Mouse (Mus musculus) erythroblast, adult 5-6 weeks (primary cell): ENCODE measurements around the gene Sf3a2. TPM values are rescaled to one million over a fixed set of nuclear protein-coding genes. Genes with fewer than 3 reads are reported as not detected.
A peak's percentile ranks its signal among the peaks of the same experiment; 100 is the strongest.

Source experiments
- ATAC-seq: replicated peaks from 2 replicates; pipeline ENCODE4 v1.8.0; 2016; ENCODE audit warnings: moderate number of reproducible peaks, mild to moderate bottlenecking, moderate TSS enrichment, inconsistent platforms; ENCODE audit not compliant: poor library complexity, low FRiP score, severe bottlenecking
- total RNA-seq, 2 experiments: library from RNA; stranded (forward) in 1 of 2; stranded (reverse) in 1 of 2; fragments of 150-400 nt in 1 of 2; fragments of 200-764, 138-1000 nt in 1 of 2; gene quantifications; 2 replicates each; pipeline versions ENCODE4 v1.2.3 to v1.2.4; 2015 to 2017; ENCODE audit warnings: low replicate concordance in 2 of 2

The Sf3a2 gene
- total RNA-seq, 2 experiments from 2014 or later: 7.2 to 19.6 TPM

GRCm38 (mm10) chr10:80839848-80840247 lies 41.9 kb downstream of the Sf3a2 start:
- ATAC-seq: no peak

- no peak for ATAC-seq
Observed at GRCm38 (mm10) chr10:80841685-80842084, 43.7 kb downstream of the Sf3a2 start.

DNA sequence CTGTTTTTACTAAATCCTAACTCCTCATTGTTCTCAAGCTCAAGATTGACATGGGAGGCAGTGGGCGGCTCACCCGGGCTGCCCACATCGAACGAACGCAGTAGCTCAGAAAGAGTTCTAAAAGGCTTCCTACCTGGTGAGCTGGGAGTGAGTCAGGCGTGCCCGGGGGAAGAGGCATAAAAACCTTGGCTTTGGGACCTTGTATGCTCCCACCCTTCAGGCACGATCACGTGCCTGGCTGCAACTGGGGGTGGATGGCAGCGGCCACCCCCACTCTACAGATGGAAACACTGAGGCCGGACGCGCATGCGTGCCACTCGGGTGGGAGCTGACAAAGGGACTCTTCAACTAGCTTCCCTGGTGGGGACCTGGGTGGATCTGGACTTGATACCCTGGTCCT lies 44.3 kb downstream of the Sf3a2 start:
- ATAC-seq: no peak

GRCm38 (mm10) chr10:80843087-80843930 lies 45.3 kb downstream of the Sf3a2 start:
- no peak for ATAC-seq

GRCm38 (mm10) chr10:80843931-80844547 lies 46.0 kb downstream of the Sf3a2 start, which contains the start of gene Lingo3:
Lingo3 (minus strand) TSS chr10:80844039.
- no peak for ATAC-seq

DNA sequence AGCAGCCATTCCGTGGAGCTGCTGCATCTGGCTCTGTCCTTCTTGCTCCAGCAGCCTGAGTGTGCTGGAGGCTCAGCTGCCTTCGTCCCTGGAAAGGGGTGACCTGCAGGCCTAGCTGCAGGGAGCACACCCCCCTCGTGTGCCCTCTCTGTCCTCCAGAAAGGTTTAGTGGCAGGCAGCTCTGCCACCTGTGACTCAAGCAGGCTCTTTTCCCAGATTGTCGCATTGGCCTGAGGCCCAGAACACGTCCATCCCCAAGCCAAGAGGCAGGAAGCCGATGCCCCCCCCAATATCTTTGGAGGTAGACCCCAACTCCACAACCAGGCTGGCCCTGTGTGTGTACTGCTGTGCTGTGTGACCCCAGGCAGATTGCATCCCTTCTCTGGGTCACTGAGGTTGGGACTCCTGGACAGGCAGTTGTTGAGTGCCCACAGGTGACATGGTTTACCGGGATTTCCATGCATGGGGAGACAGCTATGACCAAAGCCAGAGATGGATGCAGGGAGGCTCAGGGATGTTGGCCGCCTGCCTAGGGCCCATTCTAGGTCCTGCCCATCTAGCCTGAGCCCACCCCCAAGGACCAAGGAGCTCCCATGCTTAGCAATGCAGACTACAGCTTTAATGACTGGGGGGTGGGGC lies 47.2 kb downstream of the Sf3a2 start:
- ATAC-seq: no peak

DNA sequence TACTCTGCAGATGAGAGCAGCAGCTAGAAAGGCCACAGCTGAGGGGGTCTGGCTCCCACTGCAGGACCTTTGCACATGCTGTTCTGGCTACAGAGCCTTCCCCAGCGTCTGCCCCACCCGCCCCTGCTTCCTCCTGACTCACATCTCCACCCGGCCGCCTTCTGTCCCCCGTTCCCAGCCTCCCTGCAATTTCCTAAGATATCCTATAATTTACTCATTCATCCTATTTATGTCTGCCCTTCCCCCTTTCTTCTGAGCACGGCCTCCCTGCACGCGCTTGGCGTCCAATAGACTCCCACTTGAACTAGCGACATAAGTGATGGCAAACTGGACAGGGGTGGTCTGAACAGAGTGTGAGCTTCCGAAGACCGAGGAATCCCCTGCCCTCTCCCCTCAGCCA lies 47.7 kb downstream of the Sf3a2 start:
- ATAC-seq: no peak

DNA sequence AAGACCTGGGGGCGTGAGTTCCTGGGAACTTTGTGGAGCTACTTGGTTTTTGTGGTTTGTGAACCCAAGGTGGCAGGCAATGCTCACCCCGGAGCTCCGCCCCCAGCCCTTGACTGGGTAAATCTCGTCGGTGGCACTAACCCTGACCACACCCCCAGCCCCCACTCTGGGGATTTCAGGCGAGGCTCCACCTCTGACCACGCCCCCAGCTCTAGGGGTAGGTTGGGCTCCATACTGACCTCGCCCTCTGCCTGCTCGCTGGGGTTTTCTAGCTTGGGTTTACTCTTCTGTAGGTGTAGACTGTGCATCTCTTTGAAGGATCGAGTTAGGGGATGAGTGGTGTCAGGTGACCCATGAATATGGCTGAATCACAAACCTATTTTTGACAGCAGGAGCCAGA lies 50.6 kb downstream of the Sf3a2 start:
- ATAC-seq: peak; percentile 63

Other genes starting within 250 kb of the Sf3a2 start
- 18.0 and 20.2 TPM in 2 replicates for gene Rexo1, start 236.6 kb upstream of the Sf3a2 start, total RNA-seq (2015; ENCODE audit: low replicate concordance)
- gene Rexo1, start 236.6 kb upstream of the Sf3a2 start, total RNA-seq (2017; ENCODE audit: low replicate concordance): 10.7 and 12.0 TPM in 2 replicates
- gene Klf16, start 220.9 kb upstream of the Sf3a2 start, total RNA-seq (2015; ENCODE audit: low replicate concordance): 0.96 and 1.0 TPM in 2 replicates
- gene Klf16, start 220.9 kb upstream of the Sf3a2 start, total RNA-seq (2017; ENCODE audit: low replicate concordance): 2.3 and 4.2 TPM in 2 replicates
- gene Abhd17a, start 207.9 kb upstream of the Sf3a2 start, total RNA-seq (2015; ENCODE audit: low replicate concordance): 23.6 and 66.1 TPM in 2 replicates
- 2.0 and 7.7 TPM in 2 replicates for gene Abhd17a, start 207.9 kb upstream of the Sf3a2 start, total RNA-seq (2017; ENCODE audit: low replicate concordance)
- 7.3 and 14.0 TPM in 2 replicates for gene Scamp4, start 195.3 kb upstream of the Sf3a2 start, total RNA-seq (2015; ENCODE audit: low replicate concordance)
- gene Scamp4, start 195.3 kb upstream of the Sf3a2 start, total RNA-seq (2017; ENCODE audit: low replicate concordance): 2.6 and 3.1 TPM in 2 replicates
- gene Adat3, start 195.3 kb upstream of the Sf3a2 start, total RNA-seq (2015; ENCODE audit: low replicate concordance): not detected in 2 replicates
- 0.94 TPM in 1 of 2 replicates, not detected in the other for gene Adat3, start 195.3 kb upstream of the Sf3a2 start, total RNA-seq (2017; ENCODE audit: low replicate concordance)
- gene Gm49322, start 192.2 kb upstream of the Sf3a2 start, total RNA-seq (2015; ENCODE audit: low replicate concordance): 0.21 TPM in 1 of 2 replicates, not detected in the other
- gene Gm49322, start 192.2 kb upstream of the Sf3a2 start, total RNA-seq (2017; ENCODE audit: low replicate concordance): not detected in 2 replicates
- gene Csnk1g2, start 175.4 kb upstream of the Sf3a2 start, total RNA-seq (2015; ENCODE audit: low replicate concordance): 25.5 and 25.6 TPM in 2 replicates
- gene Csnk1g2, start 175.4 kb upstream of the Sf3a2 start, total RNA-seq (2017; ENCODE audit: low replicate concordance): 28.2 and 28.9 TPM in 2 replicates
- 5.6 and 6.1 TPM in 2 replicates for gene Btbd2, start 141.1 kb upstream of the Sf3a2 start, total RNA-seq (2015; ENCODE audit: low replicate concordance)
- gene Btbd2, start 141.1 kb upstream of the Sf3a2 start, total RNA-seq (2017; ENCODE audit: low replicate concordance): 5.6 and 11.4 TPM in 2 replicates
- 40.2 and 47.4 TPM in 2 replicates for gene Mknk2, start 120.1 kb upstream of the Sf3a2 start, total RNA-seq (2015; ENCODE audit: low replicate concordance)
- 28.4 and 40.8 TPM in 2 replicates for gene Mknk2, start 120.1 kb upstream of the Sf3a2 start, total RNA-seq (2017; ENCODE audit: low replicate concordance)
- gene Mob3a, start 96.2 kb upstream of the Sf3a2 start, total RNA-seq (2015; ENCODE audit: low replicate concordance): 13.4 and 25.6 TPM in 2 replicates
- gene Mob3a, start 96.2 kb upstream of the Sf3a2 start, total RNA-seq (2017; ENCODE audit: low replicate concordance): 11.0 and 18.2 TPM in 2 replicates
- gene Izumo4, start 96.0 kb upstream of the Sf3a2 start, total RNA-seq (2015; ENCODE audit: low replicate concordance): 8.6 and 9.8 TPM in 2 replicates
- gene Izumo4, start 96.0 kb upstream of the Sf3a2 start, total RNA-seq (2017; ENCODE audit: low replicate concordance): 1.3 and 2.2 TPM in 2 replicates
- 12.5 and 27.6 TPM in 2 replicates for gene Ap3d1, start 55.9 kb upstream of the Sf3a2 start, total RNA-seq (2015; ENCODE audit: low replicate concordance)
- gene Ap3d1, start 55.9 kb upstream of the Sf3a2 start, total RNA-seq (2017; ENCODE audit: low replicate concordance): 25.9 and 30.5 TPM in 2 replicates
- 10.9 and 15.6 TPM in 2 replicates for gene Dot1l, start 43.0 kb upstream of the Sf3a2 start, total RNA-seq (2015; ENCODE audit: low replicate concordance)
- 8.0 and 22.9 TPM in 2 replicates for gene Dot1l, start 43.0 kb upstream of the Sf3a2 start, total RNA-seq (2017; ENCODE audit: low replicate concordance)
- 24.5 and 45.2 TPM in 2 replicates for gene Plekhj1, start 428 bp downstream of the Sf3a2 start, total RNA-seq (2015; ENCODE audit: low replicate concordance)
- gene Plekhj1, start 428 bp downstream of the Sf3a2 start, total RNA-seq (2017; ENCODE audit: low replicate concordance): 8.2 and 13.9 TPM in 2 replicates
- gene Amh, start 7.0 kb downstream of the Sf3a2 start, total RNA-seq (2015; ENCODE audit: low replicate concordance): not detected in 2 replicates
- gene Amh, start 7.0 kb downstream of the Sf3a2 start, total RNA-seq (2017; ENCODE audit: low replicate concordance): not detected in 2 replicates
- not detected in 2 replicates for gene Jsrp1, start 15.3 kb downstream of the Sf3a2 start, total RNA-seq (2015; ENCODE audit: low replicate concordance)
- gene Jsrp1, start 15.3 kb downstream of the Sf3a2 start, total RNA-seq (2017; ENCODE audit: low replicate concordance): not detected in 2 replicates
- 1,067 and 1,159 TPM in 2 replicates for gene Oaz1, start 28.5 kb downstream of the Sf3a2 start, total RNA-seq (2015; ENCODE audit: low replicate concordance)
- gene Oaz1, start 28.5 kb downstream of the Sf3a2 start, total RNA-seq (2017; ENCODE audit: low replicate concordance): 242 and 348 TPM in 2 replicates
- gene Lingo3, start 45.8 kb downstream of the Sf3a2 start, total RNA-seq (2015; ENCODE audit: low replicate concordance): not detected in 2 replicates
- gene Lingo3, start 45.8 kb downstream of the Sf3a2 start, total RNA-seq (2017; ENCODE audit: low replicate concordance): not detected in 2 replicates
- gene Lsm7, start 57.0 kb downstream of the Sf3a2 start, total RNA-seq (2015; ENCODE audit: low replicate concordance): 27.8 and 33.2 TPM in 2 replicates
- 59.8 and 67.9 TPM in 2 replicates for gene Lsm7, start 57.0 kb downstream of the Sf3a2 start, total RNA-seq (2017; ENCODE audit: low replicate concordance)
- 225 and 274 TPM in 2 replicates for gene Sppl2b, start 57.1 kb downstream of the Sf3a2 start, total RNA-seq (2015; ENCODE audit: low replicate concordance)
- gene Sppl2b, start 57.1 kb downstream of the Sf3a2 start, total RNA-seq (2017; ENCODE audit: low replicate concordance): 343 and 430 TPM in 2 replicates
- gene Tmprss9, start 73.7 kb downstream of the Sf3a2 start, total RNA-seq (2015; ENCODE audit: low replicate concordance): not detected in 2 replicates
- gene Tmprss9, start 73.7 kb downstream of the Sf3a2 start, total RNA-seq (2017; ENCODE audit: low replicate concordance): 0.17 TPM in 1 of 2 replicates, not detected in the other
- gene Timm13, start 102.8 kb downstream of the Sf3a2 start, total RNA-seq (2015; ENCODE audit: low replicate concordance): 12.1 and 17.6 TPM in 2 replicates
- gene Timm13, start 102.8 kb downstream of the Sf3a2 start, total RNA-seq (2017; ENCODE audit: low replicate concordance): 14.1 and 24.7 TPM in 2 replicates
- gene Lmnb2, start 120.0 kb downstream of the Sf3a2 start, total RNA-seq (2015; ENCODE audit: low replicate concordance): 2.7 and 7.3 TPM in 2 replicates
- 9.3 and 9.7 TPM in 2 replicates for gene Lmnb2, start 120.0 kb downstream of the Sf3a2 start, total RNA-seq (2017; ENCODE audit: low replicate concordance)
- 2.3 and 10.6 TPM in 2 replicates for gene Gadd45b, start 131.9 kb downstream of the Sf3a2 start, total RNA-seq (2015; ENCODE audit: low replicate concordance)
- gene Gadd45b, start 131.9 kb downstream of the Sf3a2 start, total RNA-seq (2017; ENCODE audit: low replicate concordance): 3.2 and 4.9 TPM in 2 replicates
- gene Gng7, start 216.7 kb downstream of the Sf3a2 start, total RNA-seq (2015; ENCODE audit: low replicate concordance): not detected in 2 replicates
- gene Gng7, start 216.7 kb downstream of the Sf3a2 start, total RNA-seq (2017; ENCODE audit: low replicate concordance): not detected in 2 replicates
- not detected in 2 replicates for gene Diras1, start 227.5 kb downstream of the Sf3a2 start, total RNA-seq (2015; ENCODE audit: low replicate concordance)
- gene Diras1, start 227.5 kb downstream of the Sf3a2 start, total RNA-seq (2017; ENCODE audit: low replicate concordance): not detected in 2 replicates
- 2.1 and 2.5 TPM in 2 replicates for gene Slc39a3, start 239.2 kb downstream of the Sf3a2 start, total RNA-seq (2015; ENCODE audit: low replicate concordance)
- 2.7 and 3.8 TPM in 2 replicates for gene Slc39a3, start 239.2 kb downstream of the Sf3a2 start, total RNA-seq (2017; ENCODE audit: low replicate concordance)